Mouse (Mus musculus): ENCODE data around the gene Glt1d1. TPM values are rescaled to one million over a fixed set of nuclear protein-coding genes. Genes with fewer than 3 reads are reported as not detected.

Gene Glt1d1
- polyA plus RNA-seq, 1 experiment = 0.17 TPM

DNA sequence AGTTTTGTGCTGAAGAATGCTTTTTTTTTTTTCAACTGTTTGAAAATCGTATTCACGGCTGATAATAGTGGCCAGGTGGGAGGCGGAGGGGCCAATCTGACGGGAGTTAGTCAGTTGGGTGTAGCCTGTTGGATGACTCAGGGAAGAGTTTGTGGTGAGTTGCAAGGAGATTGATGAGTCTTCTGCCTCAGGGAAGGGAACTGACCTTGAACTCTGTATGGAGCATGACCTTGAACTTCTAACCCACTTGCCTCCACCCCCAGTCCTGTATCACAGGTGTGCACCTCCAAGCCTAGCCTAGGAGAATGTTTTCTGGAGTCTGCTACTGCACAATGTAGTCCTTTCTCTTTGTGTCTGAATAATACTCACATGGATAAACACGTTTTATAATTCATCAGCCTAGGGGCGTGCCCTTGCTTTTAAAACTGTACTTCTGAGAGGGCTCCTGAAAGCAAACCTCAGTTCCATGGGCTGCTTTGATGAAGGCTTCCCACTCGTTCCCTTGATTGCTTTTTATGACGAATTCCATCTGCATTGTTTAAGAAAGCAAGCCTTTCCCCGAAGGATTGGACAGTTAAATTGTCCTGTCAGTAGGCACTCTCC, 56.6 kb downstream of the Glt1d1 start:
- no peak for TF ChIP-seq GATA1 (IDR thresholded peaks at IDR 0.05; ENCODE audit: borderline replicate concordance, low read length)
- no peak for TF ChIP-seq FLI1 (IDR thresholded peaks at IDR 0.05; ENCODE audit: low read length)
- Histone ChIP-seq H3K4me1 (no peaks in the 10 kb centered on the region), H3K27me3 (replicated peaks) (no peaks in the 10 kb centered on the region), H3K36me3 (replicated peaks; ENCODE audit: low read length) (no peaks in the 10 kb centered on the region), H3K9me3 (peaks cover 85% of the 10 kb centered on the region), H3K4me3 (replicated peaks) (no peak overlapping the region)

DNA sequence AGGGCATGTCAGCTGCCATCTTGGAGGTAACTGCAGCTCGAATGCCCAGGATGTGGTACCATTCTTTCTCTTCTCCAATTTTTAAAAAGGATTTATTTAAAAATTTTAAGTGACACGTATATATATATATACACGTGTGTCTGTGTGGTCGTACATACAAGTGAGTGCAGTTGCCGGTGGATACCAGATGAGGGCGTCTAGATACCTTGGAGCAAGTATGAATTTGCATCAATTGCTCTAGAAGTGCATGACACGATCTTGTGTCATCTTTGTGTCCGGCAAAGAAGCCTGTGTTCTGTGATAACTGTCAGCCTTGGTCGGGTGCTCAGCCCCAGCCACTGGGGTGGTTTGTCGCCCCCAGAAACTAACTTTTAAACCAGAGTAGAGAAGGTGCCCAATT, 59.0 kb downstream of the Glt1d1 start:
- Histone ChIP-seq H3K36me3 (replicated peaks; ENCODE audit: low read length) (no peaks in the 10 kb centered on the region), H3K9me3 (peaks cover 88% of the 10 kb centered on the region), H3K4me3 (replicated peaks) (peak overlapping the region; percentile 50), H3K27me3 (replicated peaks) (no peaks in the 10 kb centered on the region), H3K4me1 (no peaks in the 10 kb centered on the region)
- TF ChIP-seq GATA1 (IDR thresholded peaks at IDR 0.05; ENCODE audit: borderline replicate concordance, low read length) (no peak), FLI1 (IDR thresholded peaks at IDR 0.05; ENCODE audit: low read length) (no peak)

DNA sequence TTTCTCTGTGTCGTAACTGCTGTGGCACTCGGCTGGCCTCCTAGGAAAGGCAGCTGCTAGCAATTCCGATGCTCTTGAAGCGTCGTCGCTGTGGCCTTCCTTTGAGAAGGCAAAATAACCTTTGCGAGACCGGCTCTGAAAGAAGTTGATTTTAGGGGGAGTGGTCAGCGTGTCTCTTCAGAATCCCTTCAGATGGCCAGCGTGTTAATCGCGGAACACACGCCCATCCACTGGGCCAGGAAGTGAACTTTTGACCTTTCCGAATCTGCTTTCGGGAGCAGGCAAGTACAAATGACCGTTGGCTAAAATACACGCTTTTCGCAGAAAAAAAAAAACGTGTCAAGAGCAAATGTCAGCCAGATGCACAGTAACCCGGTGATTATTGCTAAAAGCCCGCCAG, 59.5 kb downstream of the Glt1d1 start:
- Histone ChIP-seq H3K4me3 (replicated peaks) (no peak overlapping the region), H3K27me3 (replicated peaks) (no peaks in the 10 kb centered on the region), H3K9me3 (peaks cover 88% of the 10 kb centered on the region), H3K36me3 (replicated peaks; ENCODE audit: low read length) (no peaks in the 10 kb centered on the region), H3K4me1 (no peaks in the 10 kb centered on the region)
- TF ChIP-seq GATA1 (IDR thresholded peaks at IDR 0.05; ENCODE audit: borderline replicate concordance, low read length) = no peak

DNA sequence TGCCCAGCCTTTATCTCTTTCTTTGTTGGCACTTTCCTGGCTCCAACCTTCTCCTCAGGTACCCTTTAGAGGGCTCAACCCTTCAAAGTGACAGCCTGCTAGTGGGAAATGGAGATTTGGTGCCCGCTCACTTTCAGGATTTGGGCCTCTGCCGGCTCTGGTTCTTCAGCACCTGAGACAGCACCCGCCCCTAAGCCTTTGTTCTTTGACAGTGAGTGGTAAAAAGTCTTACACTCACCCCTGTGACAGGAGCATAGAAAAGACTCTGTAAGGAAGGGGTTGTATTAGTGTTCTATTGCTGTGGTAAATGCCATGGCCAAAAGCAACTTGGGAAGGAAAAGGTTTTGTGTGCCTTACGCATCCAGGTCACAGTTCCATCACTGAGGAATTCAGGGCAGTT, 63.8 kb downstream of the Glt1d1 start:
- no peak overlapping the region for H3K4me3 ChIP-seq (replicated peaks)
- H3K4me1 ChIP-seq = no peaks in the 10 kb centered on the region
- no peaks in the 10 kb centered on the region for H3K27me3 ChIP-seq (replicated peaks)
- TF ChIP-seq FLI1 (IDR thresholded peaks at IDR 0.05; ENCODE audit: low read length) (no peak), GATA1 (IDR thresholded peaks at IDR 0.05; ENCODE audit: borderline replicate concordance, low read length) (no peak)
- H3K36me3 ChIP-seq (replicated peaks; ENCODE audit: low read length) = no peaks in the 10 kb centered on the region
- peaks cover 82% of the 10 kb centered on the region for H3K9me3 ChIP-seq

DNA sequence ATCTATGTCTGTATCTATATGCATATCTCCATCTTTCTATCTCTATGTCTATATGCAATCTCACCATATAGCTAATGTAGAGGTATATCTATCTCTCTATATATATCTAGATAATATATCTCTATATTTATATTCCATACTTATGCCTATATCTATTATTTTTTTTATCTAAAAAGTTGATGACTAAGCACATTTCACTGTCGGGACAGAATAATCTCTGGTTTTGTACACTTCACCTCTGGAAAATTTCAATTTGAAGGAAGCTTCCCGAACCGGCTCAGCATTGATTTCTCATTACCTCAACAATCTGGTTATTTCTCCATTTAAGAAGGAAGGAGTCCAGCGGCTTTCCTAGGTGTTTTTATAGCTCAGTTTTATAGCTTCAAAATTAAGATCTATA, 64.5 kb downstream of the Glt1d1 start:
- Histone ChIP-seq H3K27me3 (replicated peaks) (no peaks in the 10 kb centered on the region), H3K9me3 (peaks cover 83% of the 10 kb centered on the region), H3K36me3 (replicated peaks; ENCODE audit: low read length) (no peaks in the 10 kb centered on the region), H3K4me1 (no peaks in the 10 kb centered on the region), H3K4me3 (replicated peaks) (no peak overlapping the region)
- TF ChIP-seq GATA1 (IDR thresholded peaks at IDR 0.05; ENCODE audit: borderline replicate concordance, low read length) (no peak), FLI1 (IDR thresholded peaks at IDR 0.05; ENCODE audit: low read length) (no peak)

DNA sequence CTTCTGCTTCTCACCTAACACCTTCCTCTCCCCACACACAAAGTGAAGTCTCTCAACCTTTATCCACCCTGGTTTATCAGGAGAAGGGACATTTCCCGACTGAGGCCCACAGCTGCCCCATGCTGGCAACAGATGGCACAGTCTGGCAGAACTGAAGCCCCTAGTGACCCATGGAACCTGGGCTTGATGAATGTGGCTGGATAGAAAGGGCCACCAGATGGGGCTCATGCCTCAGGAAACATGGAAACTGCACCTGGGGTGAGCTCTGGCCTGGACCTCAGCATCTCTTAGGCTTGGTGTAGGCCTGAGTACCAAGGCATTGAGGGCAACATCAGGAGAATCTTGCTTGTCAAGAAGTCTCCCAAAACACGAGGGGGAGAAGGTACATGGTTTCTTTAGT, 66.5 kb downstream of the Glt1d1 start:
- Histone ChIP-seq H3K4me1 (no peaks in the 10 kb centered on the region), H3K9me3 (peaks cover 77% of the 10 kb centered on the region), H3K36me3 (replicated peaks; ENCODE audit: low read length) (no peaks in the 10 kb centered on the region), H3K27me3 (replicated peaks) (no peaks in the 10 kb centered on the region), H3K4me3 (replicated peaks) (no peak overlapping the region)
- no peak for TF ChIP-seq GATA1 (IDR thresholded peaks at IDR 0.05; ENCODE audit: borderline replicate concordance, low read length)
- TF ChIP-seq FLI1 (IDR thresholded peaks at IDR 0.05; ENCODE audit: low read length) = no peak

DNA sequence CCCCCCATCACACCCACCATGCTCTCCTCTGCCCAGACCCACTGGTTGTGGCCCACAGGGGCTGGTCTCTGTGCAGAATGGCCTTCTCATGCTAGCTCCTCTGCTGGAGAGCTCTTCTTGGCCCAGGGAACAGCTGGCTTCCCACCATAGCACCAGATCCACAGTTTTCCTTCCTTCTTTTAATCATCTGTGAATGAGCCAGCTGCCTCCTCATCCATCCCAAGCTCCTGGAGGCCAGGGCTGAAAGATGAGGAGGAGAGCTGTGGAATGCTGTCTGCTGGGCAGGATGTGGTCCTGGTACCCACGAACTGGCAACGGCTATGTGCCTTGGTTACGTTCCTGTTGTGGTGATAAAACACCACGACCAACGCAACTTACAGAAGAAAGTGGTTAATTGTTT, 67.6 kb downstream of the Glt1d1 start:
- H3K4me1 ChIP-seq = no peaks in the 10 kb centered on the region
- TF ChIP-seq GATA1 (IDR thresholded peaks at IDR 0.05; ENCODE audit: borderline replicate concordance, low read length) (no peak), FLI1 (IDR thresholded peaks at IDR 0.05; ENCODE audit: low read length) (no peak)
- H3K4me3 ChIP-seq (replicated peaks) = no peak overlapping the region
- no peaks in the 10 kb centered on the region for H3K36me3 ChIP-seq (replicated peaks; ENCODE audit: low read length)
- peaks cover 76% of the 10 kb centered on the region for H3K9me3 ChIP-seq
- H3K27me3 ChIP-seq (replicated peaks) = no peaks in the 10 kb centered on the region

DNA sequence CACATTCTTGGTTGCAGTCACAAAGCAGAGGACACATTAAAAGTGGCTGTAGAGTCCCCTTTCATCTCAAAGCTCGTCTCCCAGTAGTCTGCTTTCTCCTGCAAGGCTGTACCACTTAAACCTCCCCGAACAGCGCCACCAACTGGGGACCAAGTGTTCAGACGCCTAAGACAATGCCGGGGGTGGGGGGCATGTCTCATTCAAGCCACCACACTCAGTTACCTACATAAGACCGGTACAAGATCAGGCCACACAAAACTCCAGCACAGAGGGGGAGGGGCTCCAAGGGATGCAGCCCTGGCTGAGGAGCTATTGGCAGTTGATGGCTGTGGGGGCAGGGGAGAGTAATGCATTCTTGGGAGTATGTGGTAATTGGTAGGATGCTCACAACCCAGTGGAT, 68.1 kb downstream of the Glt1d1 start:
- no peaks in the 10 kb centered on the region for H3K4me1 ChIP-seq
- TF ChIP-seq FLI1 (IDR thresholded peaks at IDR 0.05; ENCODE audit: low read length) (no peak), GATA1 (IDR thresholded peaks at IDR 0.05; ENCODE audit: borderline replicate concordance, low read length) (no peak)

DNA sequence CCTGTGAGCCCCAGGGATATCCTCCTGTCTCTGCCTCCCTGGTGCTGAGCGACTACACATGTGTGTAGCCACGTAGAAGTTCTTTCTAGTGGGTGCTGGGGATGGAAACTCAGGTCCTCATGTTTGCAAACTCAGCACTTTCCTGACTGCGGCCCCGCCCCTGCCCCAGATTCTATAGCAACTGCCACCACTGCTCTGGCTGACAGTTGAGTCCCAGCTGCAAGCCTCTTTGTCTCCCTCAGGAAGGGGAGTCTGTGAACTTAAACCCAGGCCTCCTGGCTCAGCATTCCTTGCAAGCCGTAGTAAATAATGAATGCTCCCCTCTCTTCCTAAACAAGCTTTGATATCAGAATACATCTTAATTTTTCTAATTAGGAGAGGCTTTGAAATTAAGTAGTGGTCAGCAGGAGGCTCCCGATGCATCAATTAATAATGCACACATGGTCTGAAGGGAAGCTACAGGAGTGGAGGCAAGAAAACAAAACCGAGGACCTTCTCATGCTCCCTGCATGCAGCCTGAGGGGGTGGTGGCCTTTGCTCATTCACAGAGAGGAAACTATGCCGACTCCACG, 71.6 kb downstream of the Glt1d1 start:
- Histone ChIP-seq H3K9me3 (peaks cover 78% of the 10 kb centered on the region), H3K4me1 (no peaks in the 10 kb centered on the region), H3K4me3 (replicated peaks) (no peak overlapping the region), H3K36me3 (replicated peaks; ENCODE audit: low read length) (no peaks in the 10 kb centered on the region), H3K27me3 (replicated peaks) (no peaks in the 10 kb centered on the region)
- no peak for TF ChIP-seq FLI1 (IDR thresholded peaks at IDR 0.05; ENCODE audit: low read length)
- no peak for TF ChIP-seq GATA1 (IDR thresholded peaks at IDR 0.05; ENCODE audit: borderline replicate concordance, low read length)

More for the DNA sequence above, 68.1 kb downstream of the Glt1d1 start:
- no peaks in the 10 kb centered on the region for H3K27me3 ChIP-seq (replicated peaks)
- H3K9me3 ChIP-seq = peaks cover 73% of the 10 kb centered on the region
- no peaks in the 10 kb centered on the region for H3K36me3 ChIP-seq (replicated peaks; ENCODE audit: low read length)
- no peak overlapping the region for H3K4me3 ChIP-seq (replicated peaks)

DNA sequence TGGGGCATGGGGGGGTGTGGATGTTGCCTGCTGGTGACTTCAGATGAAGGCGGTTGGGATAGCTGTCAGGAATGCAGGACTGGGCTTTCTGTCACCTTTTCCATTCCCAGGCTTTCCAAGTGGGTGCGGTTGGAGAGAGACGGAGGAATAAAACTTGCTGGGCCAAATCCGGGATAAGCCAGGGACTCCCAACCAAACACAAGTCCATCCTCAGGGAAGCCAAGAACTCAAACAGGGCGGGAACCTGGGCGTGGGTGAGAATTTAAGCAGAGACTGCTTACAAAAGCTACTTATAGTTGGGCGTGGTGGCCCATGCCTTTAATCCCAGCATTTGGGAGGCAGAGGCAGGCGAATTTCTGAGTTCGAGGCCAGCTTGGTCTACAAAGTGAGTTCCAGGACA, 73.2 kb downstream of the Glt1d1 start:
- Histone ChIP-seq H3K9me3 (peaks cover 76% of the 10 kb centered on the region), H3K27me3 (replicated peaks) (no peaks in the 10 kb centered on the region), H3K4me3 (replicated peaks) (no peak overlapping the region), H3K4me1 (no peaks in the 10 kb centered on the region), H3K36me3 (replicated peaks; ENCODE audit: low read length) (no peaks in the 10 kb centered on the region)
- no peak for TF ChIP-seq GATA1 (IDR thresholded peaks at IDR 0.05; ENCODE audit: borderline replicate concordance, low read length)
- no peak for TF ChIP-seq FLI1 (IDR thresholded peaks at IDR 0.05; ENCODE audit: low read length)

Data from megakaryocyte, embryonic 14.5 days (primary cell).